Mouse (Mus musculus): ENCODE data around the gene Mto1.
"Not testable (repeated sequence)": the region's sequence is repeated elsewhere in the genome, so short reads cannot be mapped to it uniquely, and the experiment has no call there.

The Mto1 gene

GRCm38 (mm10) chr9:78506002-78506721, 58.2 kb downstream of the Mto1 start:
- DNase-seq (ENCODE audit: low read depth, low spot score), result no peak

- no peak for DNase-seq (ENCODE audit: low read depth, low spot score)
Observed at GRCm38 (mm10) chr9:78506722-78507077, 58.7 kb downstream of the Mto1 start.

GRCm38 (mm10) chr9:78508106-78508786, 60.2 kb downstream of the Mto1 start:
- no peak for DNase-seq (ENCODE audit: low read depth, low spot score)

- DNase-seq (ENCODE audit: low read depth, low spot score), result no peak
Observed at GRCm38 (mm10) chr9:78511705-78512104, 63.7 kb downstream of the Mto1 start.

GRCm38 (mm10) chr9:78513776-78514500, 65.9 kb downstream of the Mto1 start:
- DNase-seq (ENCODE audit: low read depth, low spot score), result no peak

GRCm38 (mm10) chr9:78514681-78515080, 66.7 kb downstream of the Mto1 start:
- DNase-seq (ENCODE audit: low read depth, low spot score), result no peak

- DNase-seq (ENCODE audit: low read depth, low spot score), result no peak
Observed at GRCm38 (mm10) chr9:78516125-78516524, 68.1 kb downstream of the Mto1 start.

GRCm38 (mm10) chr9:78517237-78517636, 69.2 kb downstream of the Mto1 start:
- DNase-seq (ENCODE audit: low read depth, low spot score), result not testable (repeated sequence)

- peak; percentile 85 for DNase-seq (ENCODE audit: low read depth, low spot score)
Observed at GRCm38 (mm10) chr9:78520127-78520779, 72.2 kb downstream of the Mto1 start.

GRCm38 (mm10) chr9:78520780-78521601, 73.0 kb downstream of the Mto1 start:
- DNase-seq (ENCODE audit: low read depth, low spot score), result no peak

- no peak for DNase-seq (ENCODE audit: low read depth, low spot score)
Observed at GRCm38 (mm10) chr9:78521689-78522088, 73.7 kb downstream of the Mto1 start.

All from embryo, embryonic 11.5 days (tissue).